Mouse (Mus musculus): ENCODE data around the gene Azi2. TPM values are rescaled to one million over a fixed set of nuclear protein-coding genes. Genes with fewer than 3 reads are reported as not detected.

Azi2 gene
- total RNA-seq (2023): 170 TPM

GRCm38 (mm10) chr9:118040218-118041021 is at the start of gene Azi2:
Gene Azi2, plus strand, starts transcription at chr9:118040499.

Other genes with a start within 250 kb of the Azi2 start
- 20.2 TPM for gene Cmc1, start 109.7 kb downstream of the Azi2 start, total RNA-seq (2023)